Mouse (Mus musculus) embryo, embryonic 10.5 days (tissue): Measurements from ENCODE around the gene Ebf3.

ENCODE experiments used
- DNase-seq: peaks from one replicate; pipeline ENCODE4 v3.0.0-alpha.2; 2015; ENCODE audit warnings: low spot score

Gene Ebf3

DNA sequence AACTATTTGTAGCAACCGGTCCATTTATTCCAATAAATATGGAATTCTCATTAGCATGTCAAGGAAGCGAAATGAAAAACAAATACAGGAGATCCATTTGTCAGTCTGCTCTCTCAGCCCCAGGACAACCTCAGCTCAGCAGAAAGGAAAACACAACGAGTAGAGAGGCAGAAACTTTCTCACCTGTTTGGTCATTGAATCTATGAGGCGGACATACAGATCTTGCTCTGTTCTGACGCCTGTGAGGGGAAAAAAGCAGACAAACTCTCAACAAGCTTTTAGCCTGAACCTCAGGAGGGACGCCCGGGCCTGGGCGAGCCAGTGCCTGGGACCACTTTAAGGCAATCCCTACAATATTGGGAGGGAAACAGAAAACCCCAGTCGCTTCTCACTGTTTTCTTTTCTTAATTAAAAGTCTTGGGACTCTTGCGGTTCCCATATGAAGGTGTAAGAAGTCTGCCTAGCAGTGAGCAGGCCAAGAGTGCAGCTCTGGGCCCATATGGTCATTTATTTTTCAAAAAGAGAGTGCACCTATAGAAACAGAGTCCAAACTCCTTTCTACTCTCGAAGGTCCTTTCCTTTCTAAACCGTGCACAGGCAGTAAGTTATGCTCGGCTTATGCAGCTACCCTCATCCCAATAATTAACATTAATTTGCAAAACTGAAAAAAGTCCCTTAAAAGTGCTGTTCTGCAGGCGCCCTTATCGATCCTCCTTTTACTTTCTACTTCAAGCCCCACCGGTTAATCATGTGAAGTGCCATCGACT is 1.9 kb downstream of the Ebf3 start:
- peak; percentile 59 for DNase-seq

DNA sequence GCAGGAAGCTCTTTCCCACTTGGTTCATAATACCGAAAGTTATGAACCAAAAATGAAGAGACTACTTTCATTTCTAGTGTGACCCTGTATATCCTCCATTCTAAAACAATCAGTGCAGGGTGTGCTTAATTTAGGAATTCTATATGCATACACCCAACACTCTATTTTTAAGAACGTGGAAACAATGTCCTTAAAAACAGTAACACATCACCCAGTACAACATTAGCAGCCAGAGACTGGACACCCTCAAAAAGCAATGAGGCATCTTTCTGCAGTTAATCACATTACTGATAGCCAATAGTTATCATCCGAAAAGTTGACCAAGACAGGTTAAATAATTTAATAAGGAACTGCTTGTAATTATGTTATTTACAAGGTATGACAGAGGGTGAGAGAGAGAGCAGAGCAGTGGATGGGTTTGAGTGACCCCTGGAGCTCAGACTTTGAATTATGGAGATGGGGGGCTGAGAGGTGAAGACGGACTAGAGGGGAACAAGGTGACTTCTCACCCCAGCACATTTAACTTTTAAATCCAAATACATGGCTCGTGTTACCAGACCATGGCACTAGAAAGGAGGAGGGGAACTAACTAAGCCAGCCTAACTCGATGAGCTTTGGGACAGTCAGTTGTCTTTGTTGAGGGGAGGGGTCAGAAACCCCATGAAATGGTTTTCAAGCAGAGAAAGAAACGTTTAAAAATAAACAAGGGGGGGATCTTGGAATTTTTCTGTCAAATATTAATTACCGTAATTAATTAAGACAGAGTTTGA is 2.7 kb downstream of the Ebf3 start:
- peak; percentile 58 for DNase-seq

DNA sequence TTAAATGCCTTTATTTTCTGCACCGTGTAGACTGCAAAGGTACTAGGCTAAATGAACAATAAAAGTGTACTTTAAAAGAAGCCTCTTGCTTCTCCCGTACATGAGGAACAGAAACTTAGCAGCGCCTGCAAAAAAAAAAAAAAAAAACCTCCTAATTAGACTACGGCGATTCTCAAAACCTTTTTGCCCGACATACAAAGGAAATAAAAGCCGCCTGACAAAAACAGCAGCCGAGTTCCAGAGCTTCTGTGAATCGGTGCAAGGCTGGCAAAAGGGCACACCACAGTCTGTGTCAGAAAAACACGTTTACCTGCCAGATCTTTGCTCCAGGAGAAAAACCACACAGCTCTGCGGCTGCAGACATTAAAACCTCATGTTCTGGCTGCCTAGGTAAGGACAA is 3.4 kb downstream of the Ebf3 start:
- DNase-seq = peak; percentile 57

DNA sequence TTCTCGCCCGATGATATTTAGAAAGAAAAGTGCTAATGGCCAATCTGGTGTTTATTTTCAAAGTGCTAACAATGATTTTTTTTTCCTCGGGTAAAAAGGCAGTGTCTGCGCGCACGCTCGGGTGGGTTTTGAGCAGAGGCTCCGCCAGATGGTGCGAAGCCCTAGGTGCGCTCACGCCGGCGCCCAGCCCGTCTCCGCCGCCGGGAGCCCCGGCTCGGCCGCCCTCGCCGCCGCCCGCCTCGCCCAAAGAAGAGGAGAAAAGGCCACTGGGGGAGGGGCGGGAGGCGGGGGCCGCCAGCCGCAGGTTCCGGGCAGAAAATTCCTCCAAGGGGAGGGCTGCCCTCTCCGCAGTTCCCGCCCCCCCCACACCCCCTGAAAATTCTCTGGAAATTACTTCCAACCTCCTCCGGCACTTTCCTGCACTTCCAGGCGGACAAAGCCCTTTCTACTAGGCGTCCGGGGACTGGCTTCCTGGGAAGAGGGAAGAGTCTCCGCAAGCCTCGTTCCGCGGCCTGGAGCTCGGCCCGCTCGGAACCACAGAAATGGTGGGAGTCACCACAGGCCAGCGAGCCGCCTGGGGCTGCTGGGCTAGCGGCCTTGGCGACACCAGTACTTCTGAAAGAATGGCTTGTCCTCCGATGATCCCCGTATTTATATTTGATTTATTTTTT is 4.0 kb downstream of the Ebf3 start:
- peak; percentile 71 for DNase-seq

DNA sequence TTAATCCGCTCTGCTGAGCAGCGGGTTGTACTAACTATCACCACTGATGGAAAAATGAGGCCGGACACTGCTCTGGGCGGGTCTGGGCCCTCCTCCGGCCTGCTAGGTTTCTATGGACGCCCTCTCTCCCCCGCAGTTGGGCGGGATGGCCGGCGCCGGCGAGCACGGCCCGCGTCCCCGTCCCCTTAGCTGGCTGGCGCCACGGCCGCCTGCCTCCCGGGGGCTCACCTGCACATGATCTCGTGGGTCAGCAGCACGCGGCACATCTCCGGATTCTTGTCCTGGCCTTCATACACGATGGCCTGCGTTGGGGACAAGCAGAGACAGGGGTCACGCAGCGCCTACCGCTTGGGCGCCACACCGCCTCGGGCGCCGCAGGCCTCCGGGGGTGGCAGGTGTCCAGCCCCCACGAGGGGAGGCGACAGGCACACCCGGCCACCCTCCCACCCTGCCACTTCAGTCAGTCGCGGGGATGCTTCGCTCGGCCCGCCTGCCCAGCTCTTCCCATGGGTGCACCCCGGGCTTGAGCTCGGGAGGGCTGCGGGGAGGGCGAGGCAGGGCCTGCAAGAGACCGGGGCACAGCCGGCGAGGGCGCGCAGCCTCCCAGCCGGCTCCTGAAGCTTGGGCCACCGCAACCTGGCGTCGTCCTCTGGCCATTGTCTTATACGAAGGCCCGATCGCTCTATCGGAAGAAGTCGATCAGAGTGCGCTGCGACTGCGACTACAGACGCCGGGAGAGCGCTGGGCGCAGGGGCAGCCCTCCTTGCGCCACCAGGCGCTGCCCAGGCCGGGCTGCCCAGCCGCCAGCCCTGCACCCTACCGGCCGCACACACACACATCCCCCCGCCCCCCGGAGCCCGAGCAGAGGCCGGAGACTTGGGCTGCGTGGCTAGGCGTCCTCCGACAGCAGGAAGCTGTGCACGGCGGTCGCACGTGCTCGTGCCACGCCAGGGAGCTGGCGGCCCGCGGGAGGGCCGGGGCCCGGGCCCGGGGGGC is 4.9 kb downstream of the Ebf3 start:
- DNase-seq = peak; percentile 70

DNA sequence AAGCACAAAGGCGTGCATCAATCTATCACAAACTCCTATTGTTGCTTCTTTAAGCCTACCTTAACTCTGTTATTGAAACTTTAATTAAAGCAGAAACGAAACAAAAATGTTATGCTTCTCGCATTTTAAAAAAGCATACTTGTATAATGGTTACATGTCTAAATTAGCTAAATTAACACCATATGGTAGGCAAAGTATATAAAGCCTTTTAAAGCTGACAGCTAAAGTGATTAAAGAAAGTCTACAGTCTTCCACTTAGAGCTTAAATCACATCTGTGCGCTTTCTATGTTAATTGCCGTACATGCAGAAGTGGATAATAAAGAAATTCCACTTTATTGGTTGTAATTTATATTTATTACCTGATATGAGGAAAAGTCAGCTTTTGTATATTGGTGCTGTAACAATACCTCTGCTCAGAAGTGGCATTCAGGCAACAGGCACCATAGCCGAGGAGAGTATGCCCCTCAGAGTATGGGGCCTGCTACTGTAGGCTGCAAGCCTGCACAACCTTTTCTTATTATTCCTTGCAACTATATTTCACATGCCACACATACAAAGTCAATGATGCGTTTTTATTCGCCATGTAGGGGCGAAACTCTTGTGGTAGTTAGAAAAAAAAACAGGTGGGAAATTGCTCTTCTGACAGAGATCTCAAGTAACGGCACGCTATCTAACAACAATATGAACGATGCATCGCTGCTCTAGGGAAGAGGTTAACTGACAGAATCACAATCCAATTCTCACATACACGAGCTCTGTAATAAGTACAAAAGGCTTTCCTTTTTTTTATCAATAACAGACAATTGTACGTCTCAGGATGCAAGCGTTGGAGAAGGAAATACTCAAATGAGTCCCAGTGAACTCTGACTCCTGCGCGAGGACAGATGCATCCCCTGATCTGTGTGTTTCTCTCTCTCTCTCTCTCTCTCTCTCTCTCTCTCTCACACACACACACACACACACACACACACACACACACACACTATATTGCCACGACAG is 5.9 kb downstream of the Ebf3 start:
- peak; percentile 72 for DNase-seq

DNA sequence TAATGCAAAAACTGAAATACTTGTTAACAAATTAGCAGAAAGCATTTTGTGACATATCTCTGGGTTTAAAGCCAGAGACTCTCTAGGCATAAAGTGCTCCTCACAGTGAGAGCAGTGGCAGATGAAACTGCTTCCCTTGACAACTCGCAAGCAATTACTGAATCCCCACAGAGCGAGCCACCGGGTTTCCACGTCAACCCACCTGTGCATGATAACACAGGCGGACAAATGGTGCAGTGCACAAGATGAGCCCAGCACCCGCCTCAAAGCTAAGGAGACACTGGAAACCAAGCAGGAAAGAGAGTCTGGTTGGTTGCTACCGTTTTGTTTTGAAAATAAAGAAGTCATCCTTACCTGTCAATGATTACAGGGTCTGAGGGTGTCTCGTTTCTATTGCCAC is 7.1 kb downstream of the Ebf3 start:
- peak; percentile 43 for DNase-seq

DNA sequence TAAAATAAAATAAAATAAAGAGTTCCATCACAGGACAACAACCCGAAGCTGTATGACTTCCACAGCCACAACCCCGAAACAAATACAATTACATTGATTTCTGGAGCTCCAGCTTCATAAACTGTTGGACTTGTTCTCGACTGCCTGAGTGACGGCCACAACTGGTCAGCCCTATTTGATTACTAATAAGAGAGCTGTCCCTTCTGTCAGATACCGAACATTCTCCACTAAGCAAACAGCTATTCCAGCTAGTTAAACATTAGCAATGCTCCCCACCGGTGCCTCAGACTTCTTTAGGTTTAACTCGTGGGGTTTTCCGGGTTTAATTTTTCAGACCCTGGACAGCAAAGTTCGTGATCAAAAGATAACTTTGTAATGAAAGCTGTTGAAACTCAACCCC is 8.1 kb downstream of the Ebf3 start:
- peak; percentile 30 for DNase-seq

DNA sequence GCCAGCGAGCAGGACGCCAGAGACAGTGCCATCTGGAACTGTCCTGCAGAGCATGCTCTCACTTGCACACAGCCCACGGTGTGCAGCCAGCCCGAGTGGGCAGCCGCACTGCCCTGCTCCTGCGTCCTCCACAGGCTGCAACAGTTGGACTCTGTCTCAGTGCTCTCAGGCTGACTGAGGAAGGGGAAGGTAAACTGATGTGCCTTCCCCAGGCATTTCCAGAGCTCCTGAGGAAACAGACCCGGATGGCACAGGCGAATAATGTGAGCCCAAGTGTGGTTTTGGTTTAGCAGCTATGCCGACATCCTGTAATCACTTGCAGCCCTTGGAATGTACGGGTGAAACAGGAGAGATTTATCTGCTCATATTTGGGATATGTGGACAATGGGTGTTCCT is 10.5 kb downstream of the Ebf3 start:
- DNase-seq = peak; percentile 77

DNA sequence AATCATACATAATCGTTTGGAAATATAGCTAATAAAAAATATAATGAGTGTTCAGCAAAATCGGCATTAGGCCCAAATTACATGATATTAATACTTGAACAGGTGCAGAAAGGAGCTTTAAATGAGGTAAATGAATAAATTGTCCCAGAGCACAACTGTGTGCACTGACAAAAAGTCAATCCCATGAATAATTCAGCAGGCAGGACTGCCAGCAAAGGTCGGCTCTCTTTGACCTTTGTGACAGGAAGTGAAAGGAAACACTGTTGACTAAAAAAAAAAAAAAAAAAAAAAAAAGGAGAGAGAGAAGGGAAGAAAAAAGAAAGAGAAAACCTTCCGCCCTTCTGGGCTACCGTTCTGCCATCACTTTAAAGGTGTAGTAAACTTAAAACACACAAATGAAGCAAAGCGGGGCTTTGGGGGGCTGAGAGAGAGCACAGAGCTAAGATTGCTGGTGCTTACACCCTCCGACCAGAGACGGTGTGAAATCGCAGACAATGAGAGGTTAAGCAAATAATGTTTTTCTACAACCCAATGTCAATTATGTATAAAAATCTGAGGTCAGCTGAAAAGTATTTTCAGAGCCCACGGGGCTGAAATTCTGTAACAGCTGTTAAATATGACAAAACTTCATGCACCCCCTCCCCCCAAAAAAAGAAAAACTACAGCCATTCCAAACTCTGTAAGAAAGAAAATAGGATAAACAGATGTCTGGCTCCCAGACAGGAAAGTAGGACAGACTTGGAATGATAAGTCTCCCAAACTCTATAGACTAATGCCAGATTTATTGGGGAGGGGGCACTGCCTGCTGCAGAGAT is 11.1 kb downstream of the Ebf3 start:
- DNase-seq = peak; percentile 78

DNA sequence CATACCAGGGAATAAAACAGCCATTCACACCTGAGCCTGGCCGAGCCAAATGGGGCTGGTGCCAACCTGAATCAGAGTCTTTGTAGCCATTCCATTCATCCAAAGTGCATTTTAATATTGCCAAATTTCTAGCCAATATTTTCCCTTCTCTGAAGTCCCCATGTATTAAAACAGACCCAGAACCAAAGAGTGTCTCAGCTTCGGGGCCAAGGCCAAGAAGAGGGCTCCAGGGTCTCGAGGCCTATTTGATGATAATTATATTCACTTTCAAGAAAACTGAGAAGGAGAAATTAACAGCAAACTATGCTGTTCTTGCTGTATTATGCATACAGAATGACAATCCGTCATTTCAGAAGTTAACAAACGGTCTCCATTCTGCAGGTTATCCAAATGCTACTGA is 12.1 kb downstream of the Ebf3 start:
- DNase-seq = no peak

DNA sequence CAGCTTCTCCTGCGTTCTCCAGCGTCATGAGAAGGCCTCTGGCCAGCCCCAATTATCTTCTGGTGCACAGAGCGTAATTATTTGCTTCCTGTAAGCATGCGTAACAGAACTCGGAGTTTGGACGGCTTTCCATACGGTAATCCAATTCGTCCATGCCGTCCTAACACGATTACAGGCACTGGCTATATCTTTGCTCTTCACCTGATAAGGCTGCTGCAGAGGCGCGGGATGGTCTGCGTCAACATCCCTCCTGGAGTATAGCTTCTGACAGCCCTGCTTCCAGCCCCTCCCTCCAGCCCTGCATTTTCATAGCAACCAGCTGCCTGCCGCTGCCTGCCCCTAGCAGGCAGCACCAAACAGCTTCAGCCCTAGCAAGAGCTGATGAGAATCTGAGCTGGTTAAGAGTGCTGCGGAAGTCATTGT is 12.9 kb downstream of the Ebf3 start:
- peak; percentile 70 for DNase-seq

DNA sequence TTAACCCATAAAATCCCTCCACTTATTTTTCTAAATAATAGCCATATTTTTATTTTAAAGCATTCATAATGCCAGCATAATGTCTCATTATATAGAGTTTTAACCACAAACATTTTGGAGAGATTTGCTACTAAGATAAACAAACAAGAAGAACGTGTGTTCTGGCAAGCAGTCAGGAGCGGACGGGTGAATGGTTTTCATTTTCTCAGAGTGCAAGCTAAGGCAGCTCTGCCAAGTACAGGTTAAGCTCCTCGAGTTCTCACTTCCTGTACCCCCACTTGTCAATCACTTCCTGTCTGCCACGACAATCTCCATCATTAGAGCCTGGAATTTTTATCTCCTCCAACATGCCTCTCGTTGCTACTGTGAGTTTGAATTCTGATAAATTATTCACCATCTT is 13.4 kb downstream of the Ebf3 start:
- peak; percentile 34 for DNase-seq

DNA sequence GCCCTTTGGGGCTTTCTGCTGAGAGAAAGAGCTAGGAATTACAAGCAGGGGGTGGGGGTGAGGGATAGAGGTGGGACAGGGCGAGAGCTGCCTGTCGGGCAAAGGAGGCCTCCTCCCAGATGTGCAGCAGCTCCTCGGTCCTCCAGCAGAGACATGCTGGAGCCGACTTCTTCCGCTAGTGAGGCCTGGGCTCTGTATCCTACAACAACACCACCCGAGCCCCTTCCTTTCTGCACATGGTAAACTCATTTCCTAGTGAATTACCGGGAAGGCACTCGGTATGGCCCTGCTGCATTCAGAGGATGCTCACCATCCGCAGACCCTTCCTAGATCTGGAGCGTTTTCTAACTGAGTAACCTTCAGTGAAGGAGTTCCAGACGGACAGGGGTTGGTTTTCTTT is 14.1 kb downstream of the Ebf3 start:
- peak; percentile 42 for DNase-seq

DNA sequence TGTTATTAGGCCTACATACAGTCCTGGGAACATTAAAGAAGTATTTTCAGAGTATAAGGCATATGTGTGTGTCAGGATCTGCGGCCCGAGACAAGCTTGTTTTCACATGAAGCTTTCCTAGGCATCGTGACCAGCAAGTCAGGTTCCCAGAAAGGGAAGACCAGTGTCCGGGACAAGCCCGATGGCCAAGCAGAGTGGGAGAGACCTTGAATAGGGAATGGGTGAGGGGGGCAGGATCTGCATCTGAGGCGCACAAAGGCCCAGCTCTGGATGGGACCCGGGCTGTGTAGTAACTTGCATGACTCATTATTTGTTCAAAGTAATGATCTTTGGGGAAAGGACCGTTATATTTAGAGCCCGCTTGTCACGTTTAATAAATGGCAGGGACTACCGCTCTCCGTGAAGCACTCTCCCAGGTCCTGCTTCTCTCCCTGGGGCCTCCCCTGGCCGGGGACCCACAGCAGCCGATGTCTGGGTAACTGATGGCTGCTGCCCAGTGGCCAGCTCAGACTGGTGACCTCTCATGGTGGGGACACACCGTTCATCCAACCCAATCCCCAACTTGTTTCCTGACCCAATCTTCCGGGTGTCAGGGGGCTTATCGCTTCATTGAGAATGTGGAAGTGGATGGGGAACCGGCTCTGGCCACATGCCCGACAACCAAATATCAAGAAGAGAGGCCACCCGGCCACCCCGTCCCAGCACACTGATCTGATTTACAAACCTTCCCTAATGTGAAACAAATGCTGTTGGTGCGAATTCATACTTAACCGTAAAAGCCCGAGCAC is 16.5 kb downstream of the Ebf3 start:
- DNase-seq = peak; percentile 58

DNA sequence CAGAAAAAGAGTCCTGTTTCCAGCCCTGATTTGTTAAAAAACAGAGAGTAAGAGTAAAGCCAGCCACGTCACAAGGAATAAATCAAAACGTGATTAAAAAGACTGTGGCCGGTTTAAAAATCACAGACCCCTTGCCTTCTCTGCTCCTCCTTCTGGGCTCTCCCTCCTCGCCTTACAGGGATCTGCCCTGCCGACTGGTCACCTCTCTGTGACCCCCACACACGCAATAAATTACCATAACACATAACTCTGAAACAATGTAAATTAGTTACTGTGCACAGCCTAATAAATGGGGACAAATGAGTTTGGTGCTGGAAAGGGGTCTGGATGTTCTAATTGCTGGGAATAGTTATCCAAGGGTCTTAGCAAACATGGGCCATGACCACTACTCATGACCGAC is 17.1 kb downstream of the Ebf3 start:
- peak; percentile 31 for DNase-seq

DNA sequence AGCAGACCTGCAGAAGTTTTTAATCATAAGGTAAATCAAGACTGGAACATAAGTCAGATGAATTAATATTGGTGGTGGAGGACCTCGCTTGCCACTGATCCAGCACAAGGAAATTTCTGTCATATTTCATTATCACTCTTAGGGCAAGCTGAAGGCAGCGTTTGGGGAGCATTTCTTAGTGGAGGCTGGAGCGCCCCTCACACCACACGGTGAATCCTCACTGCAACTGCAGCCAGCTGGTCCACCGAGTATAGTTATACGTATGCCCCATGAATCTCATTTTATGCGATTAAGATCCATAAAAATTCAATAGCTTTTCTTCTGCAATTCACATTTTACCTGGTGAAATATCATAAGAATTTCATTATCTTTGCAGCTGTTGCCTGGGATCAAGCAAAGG is 18.6 kb downstream of the Ebf3 start:
- DNase-seq = peak; percentile 8

DNA sequence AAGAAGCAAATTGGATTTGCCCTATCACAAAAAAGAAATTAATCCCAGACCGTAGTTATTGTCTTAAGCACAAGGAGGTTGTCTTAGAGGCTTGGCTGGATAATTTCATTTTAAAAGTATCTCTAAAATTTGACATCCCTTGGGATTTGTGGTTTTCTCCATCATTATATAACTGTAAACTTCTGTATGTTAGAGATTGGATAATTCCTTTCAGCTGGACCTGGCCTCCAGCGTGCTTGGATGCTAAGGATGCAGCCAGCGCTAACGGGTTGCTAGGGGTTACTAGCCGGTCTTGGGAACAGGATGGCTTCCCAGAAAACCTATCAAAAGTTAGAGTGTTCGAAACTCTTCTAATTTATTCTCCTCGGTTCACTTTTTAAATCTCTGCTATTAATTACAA is 19.8 kb downstream of the Ebf3 start:
- peak; percentile 47 for DNase-seq
